Comparison of ENCODE assay signal across 8 mouse cellular contexts in genomic region chr10:29211453-29211852, GRCm38 (mm10). TPM values are rescaled to one million over a fixed set of nuclear protein-coding genes. Genes with fewer than 3 reads are reported as not detected.
DNase-seq lines count a peak whose midpoint lies in the region; ATAC-seq and TF ChIP-seq lines count a peak whose summit lies in the region.

9330159F19Rik (plus strand) TSS chr10:29211606.

- H3K9ac ChIP-seq in heart, adult 2 months (ENCODE audit: low read depth, low read length), result no peak within 1 kb of the TSS
- no peak within 1 kb of the TSS for H3K9ac ChIP-seq in midbrain, embryonic 11.5 days (ENCODE audit: low read length)

- no peak for TF ChIP-seq EP300 in heart, adult 2 months (IDR thresholded peaks at IDR 0.05; ENCODE audit: insufficient read depth, low read depth, low read length)

- peak in 1 of 2 experiments; percentile 36 for DNase-seq in heart, adult 2 months
- DNase-seq in heart, postnatal 4 days, result no peak
- peak; percentile 18 to 52 for DNase-seq in adrenal gland, postnatal 36 days
- DNase-seq in gastrocnemius, adult 2 months, result peak; percentile 85
- DNase-seq in left cerebral cortex, adult 11 months (ENCODE audit: low spot score), result peak; percentile 40
- DNase-seq in midbrain, embryonic 11.5 days (ENCODE audit: low spot score, missing footprints), result peak; percentile 90
- peak; percentile 12 for DNase-seq in testis, postnatal 14 days (ENCODE audit: low spot score)
- DNase-seq in ovary, postnatal 10 days (ENCODE audit: low spot score), result no peak

- peak; percentile 89 for ATAC-seq in midbrain, embryonic 11.5 days (ENCODE audit: low FRiP score)

- no peaks in the 10 kb centered on the region for H3K79me2 ChIP-seq in heart, adult 2 months (replicated peaks; ENCODE audit: control insufficient read depth, insufficient read depth, low read length)

- no peaks in the 10 kb centered on the region for H3K27me3 ChIP-seq in heart, adult 2 months (ENCODE audit: control insufficient read depth, insufficient read depth, low read length)
- no peaks in the 10 kb centered on the region for H3K27me3 ChIP-seq in midbrain, embryonic 11.5 days (ENCODE audit: control insufficient read depth, insufficient read depth, low read length)

- no peaks in the 10 kb centered on the region for H3K9me3 ChIP-seq in midbrain, embryonic 11.5 days (ENCODE audit: control insufficient read depth, low read length)

- H3K4me2 ChIP-seq in midbrain, embryonic 11.5 days, result no peak within 1 kb of the TSS

- H3K36me3 ChIP-seq in heart, adult 2 months (ENCODE audit: control insufficient read depth, insufficient read depth, low read length), result no peaks in the 10 kb centered on the region
- H3K36me3 ChIP-seq in midbrain, embryonic 11.5 days (ENCODE audit: control insufficient read depth, insufficient read depth, low read length), result no peaks in the 10 kb centered on the region

- H3K4me1 ChIP-seq in heart, adult 2 months (ENCODE audit: control insufficient read depth, insufficient read depth, low read length), result no peaks in the 10 kb centered on the region; the same call in 1 of the 2 replicates
- H3K4me1 ChIP-seq in midbrain, embryonic 11.5 days (ENCODE audit: control insufficient read depth, insufficient read depth, low read length), result peaks cover 5% of the 10 kb centered on the region

- no peak for TF ChIP-seq CTCF in heart, adult 2 months (IDR thresholded peaks at IDR 0.05)
- no peak for TF ChIP-seq CTCF in gastrocnemius, adult 2 months (IDR thresholded peaks at IDR 0.05)

- WGBS in heart, adult 2 months, result 15% methylated on average over 4 of the region's 4 CpGs
- WGBS in midbrain, embryonic 11.5 days, result 12% methylated on average over 4 of the region's 4 CpGs

- no peak within 1 kb of the TSS for H3K4me3 ChIP-seq in heart, adult 2 months
- H3K4me3 ChIP-seq in gastrocnemius, adult 2 months, result peak within 1 kb of the TSS; percentile 76
- H3K4me3 ChIP-seq in midbrain, embryonic 11.5 days (ENCODE audit: low read depth, low read length), result no peak within 1 kb of the TSS

- peak; percentile 33; the same call in 1 of the 2 replicates for TF ChIP-seq POLR2A in heart, adult 2 months (IDR thresholded peaks at IDR 0.05; ENCODE audit: insufficient read depth, low read depth, low read length)

- intact Hi-C loops in heart, adult 2 months (cut with DNase I), result no loop called here
- intact Hi-C loops in gastrocnemius, adult 2 months (cut with DNase I), result loop anchor here (5.0 kb wide), 2 partner anchors 101 to 151 kb away; partner anchors contain the start of genes Echdc1 and Rnf146

- H3K27ac ChIP-seq in heart, adult 2 months, result no peak within 1 kb of the TSS
- peak within 1 kb of the TSS; percentile 98 for H3K27ac ChIP-seq in gastrocnemius, adult 2 months
- H3K27ac ChIP-seq in midbrain, embryonic 11.5 days (ENCODE audit: low read depth, low read length), result no peak within 1 kb of the TSS

RNA-seq across cellular contexts. Expression of gene 9330159F19Rik, which starts in this region (rescaled TPM):
- under 1 TPM; 0.11 to 0.31 TPM for total RNA-seq in heart, adult 2 months (2021)
- 0.12 and 0.37 TPM in 2 replicates for polyA plus RNA-seq in heart, adult 2 months (2012; rRNA removed)
- total RNA-seq in heart, postnatal 4 days (2021), result under 1 TPM in 1 of 2 experiments, not detected in 1; 0.09 TPM
- 1 to 10 TPM; 2.5 to 5.7 TPM for total RNA-seq in adrenal gland, postnatal 36 days (2021)
- total RNA-seq in gastrocnemius, adult 2 months (2021), result 10 to 100 TPM; 47.2 to 47.5 TPM
- polyA plus RNA-seq in midbrain, embryonic 11.5 days (2014; fragmentation: Nextera tagmentation; extraction: Ambion mirVana), result 7.7 and 8.7 TPM in 2 replicates

Comparison
In these comparisons a context has a peak if more than half of its experiments do, and no peak if none do; other contexts are left out.
1. RNA of gene 9330159F19Rik (total RNA-seq): 47.2 to 47.5 TPM in gastrocnemius, adult 2 months; 2.5 to 5.7 TPM in adrenal gland, postnatal 36 days, 0.11 to 0.31 TPM in heart, adult 2 months and 0.09 TPM in heart, postnatal 4 days; every median in the first group is over 4 times any median in the second.
2. DNase-seq: peak in adrenal gland, postnatal 36 days (2 of 2), gastrocnemius, adult 2 months (single experiment), left cerebral cortex, adult 11 months (single experiment), midbrain, embryonic 11.5 days (single experiment) and testis, postnatal 14 days (single experiment); none in heart, postnatal 4 days (single experiment) and ovary, postnatal 10 days (single experiment).